Mouse (Mus musculus): ENCODE results near the gene Pde4d. TPM values are rescaled to one million over a fixed set of nuclear protein-coding genes. Genes with fewer than 3 reads are reported as not detected.

The Pde4d gene
- polyA plus RNA-seq, 1 experiment from 2014 or later: 12.4 TPM

GRCm38 (mm10) chr13:108448348-108448931, 1.3 kb upstream of the Pde4d start:
- H3K4me2 ChIP-seq (replicated peaks): no peak overlapping the region
- no peak overlapping the region for H3K27ac ChIP-seq
- no peak overlapping the region for H3K4me3 ChIP-seq
- 80% methylated on average over 11 of the region's 11 CpGs for WGBS
- ATAC-seq (ENCODE audit: low FRiP score, low read depth): no peak
- no peaks in the 10 kb centered on the region for H3K4me1 ChIP-seq
- no peaks in the 10 kb centered on the region for H3K36me3 ChIP-seq
- H3K27me3 ChIP-seq (replicated peaks): no peaks in the 10 kb centered on the region
- no peaks in the 10 kb centered on the region for H3K9me3 ChIP-seq
- H3K9ac ChIP-seq: no peak overlapping the region

- WGBS: 87% methylated on average over 2 of the region's 2 CpGs
Observed at GRCm38 (mm10) chr13:108451122-108451521, 1.4 kb downstream of the Pde4d start.

GRCm38 (mm10) chr13:108453064-108453919, 3.5 kb downstream of the Pde4d start:
- Histone ChIP-seq H3K27me3 (replicated peaks) (no peaks in the 10 kb centered on the region), H3K9me3 (no peaks in the 10 kb centered on the region), H3K9ac (no peak overlapping the region), H3K36me3 (no peaks in the 10 kb centered on the region), H3K4me2 (replicated peaks) (no peak overlapping the region), H3K4me3 (no peak overlapping the region), H3K4me1 (no peaks in the 10 kb centered on the region), H3K27ac (no peak overlapping the region)
- no peak for ATAC-seq (ENCODE audit: low FRiP score, low read depth)
- WGBS: 81% methylated on average over 6 of the region's 6 CpGs

More at GRCm38 (mm10) chr13:108451122-108451521, 1.4 kb downstream of the Pde4d start:
- Histone ChIP-seq H3K36me3 (no peaks in the 10 kb centered on the region), H3K4me2 (replicated peaks) (no peak overlapping the region), H3K4me3 (no peak overlapping the region), H3K9ac (no peak overlapping the region), H3K27ac (no peak overlapping the region), H3K9me3 (no peaks in the 10 kb centered on the region), H3K4me1 (no peaks in the 10 kb centered on the region), H3K27me3 (replicated peaks) (no peaks in the 10 kb centered on the region)
- ATAC-seq (ENCODE audit: low FRiP score, low read depth): no peak

GRCm38 (mm10) chr13:108462518-108462917, 12.8 kb downstream of the Pde4d start:
- no peak overlapping the region for H3K4me3 ChIP-seq
- no peaks in the 10 kb centered on the region for H3K27me3 ChIP-seq (replicated peaks)
- no peaks in the 10 kb centered on the region for H3K36me3 ChIP-seq
- H3K4me2 ChIP-seq (replicated peaks): no peak overlapping the region
- H3K9ac ChIP-seq: no peak overlapping the region
- ATAC-seq (ENCODE audit: low FRiP score, low read depth): no peak
- no peaks in the 10 kb centered on the region for H3K4me1 ChIP-seq
- 92% methylated on average over 5 of the region's 5 CpGs for WGBS
- H3K27ac ChIP-seq: no peak overlapping the region
- peaks cover 3% of the 10 kb centered on the region; the same call in 1 of the 2 replicates for H3K9me3 ChIP-seq

GRCm38 (mm10) chr13:108465755-108466154, 16.0 kb downstream of the Pde4d start:
- H3K4me2 ChIP-seq (replicated peaks): no peak overlapping the region
- no peaks in the 10 kb centered on the region for H3K9me3 ChIP-seq
- no peak overlapping the region for H3K4me3 ChIP-seq
- no peaks in the 10 kb centered on the region for H3K27me3 ChIP-seq (replicated peaks)
- H3K9ac ChIP-seq: no peak overlapping the region
- no peaks in the 10 kb centered on the region for H3K36me3 ChIP-seq
- no peak for ATAC-seq (ENCODE audit: low FRiP score, low read depth)
- no peak overlapping the region for H3K27ac ChIP-seq
- H3K4me1 ChIP-seq: no peaks in the 10 kb centered on the region

- Histone ChIP-seq H3K4me3 (no peak overlapping the region), H3K36me3 (no peaks in the 10 kb centered on the region), H3K27me3 (replicated peaks) (no peaks in the 10 kb centered on the region), H3K9ac (no peak overlapping the region), H3K4me2 (replicated peaks) (no peak overlapping the region), H3K4me1 (no peaks in the 10 kb centered on the region), H3K27ac (no peak overlapping the region), H3K9me3 (no peaks in the 10 kb centered on the region)
- 83% methylated on average over 1 of the region's 1 CpGs for WGBS
- no peak for ATAC-seq (ENCODE audit: low FRiP score, low read depth)
Observed at GRCm38 (mm10) chr13:108467046-108467445, 17.3 kb downstream of the Pde4d start.

- no peak for ATAC-seq (ENCODE audit: low FRiP score, low read depth)
- no peaks in the 10 kb centered on the region for H3K27me3 ChIP-seq (replicated peaks)
- H3K4me1 ChIP-seq: no peaks in the 10 kb centered on the region
- no peak overlapping the region for H3K4me3 ChIP-seq
- H3K9me3 ChIP-seq: no peaks in the 10 kb centered on the region
- no peak overlapping the region for H3K27ac ChIP-seq
- no peak overlapping the region for H3K9ac ChIP-seq
- 92% methylated on average over 3 of the region's 3 CpGs for whole genome bisulfite sequencing
- H3K4me2 ChIP-seq (replicated peaks): no peak overlapping the region
- no peaks in the 10 kb centered on the region for H3K36me3 ChIP-seq
Observed at GRCm38 (mm10) chr13:108480451-108480850, 30.7 kb downstream of the Pde4d start.

- no peak overlapping the region for H3K9ac ChIP-seq
- no peaks in the 10 kb centered on the region for H3K36me3 ChIP-seq
- no peak overlapping the region for H3K4me2 ChIP-seq (replicated peaks)
- H3K9me3 ChIP-seq: no peaks in the 10 kb centered on the region
- no peak overlapping the region for H3K4me3 ChIP-seq
- no peak for ATAC-seq (ENCODE audit: low FRiP score, low read depth)
- no peaks in the 10 kb centered on the region for H3K4me1 ChIP-seq
- no peaks in the 10 kb centered on the region for H3K27me3 ChIP-seq (replicated peaks)
- H3K27ac ChIP-seq: no peak overlapping the region
- 90% methylated on average over 6 of the region's 6 CpGs for WGBS
Observed at GRCm38 (mm10) chr13:108485036-108485435, 35.3 kb downstream of the Pde4d start.

GRCm38 (mm10) chr13:108487066-108487465, 37.3 kb downstream of the Pde4d start:
- Histone ChIP-seq H3K4me1 (no peaks in the 10 kb centered on the region), H3K27me3 (replicated peaks) (no peaks in the 10 kb centered on the region), H3K27ac (no peak overlapping the region), H3K9ac (no peak overlapping the region), H3K4me2 (replicated peaks) (no peak overlapping the region), H3K36me3 (no peaks in the 10 kb centered on the region), H3K4me3 (no peak overlapping the region), H3K9me3 (no peaks in the 10 kb centered on the region)
- no peak for ATAC-seq (ENCODE audit: low FRiP score, low read depth)
- 91% methylated on average over 3 of the region's 3 CpGs for WGBS

GRCm38 (mm10) chr13:108489825-108490224, 40.1 kb downstream of the Pde4d start:
- H3K9me3 ChIP-seq: no peaks in the 10 kb centered on the region
- H3K27ac ChIP-seq: no peak overlapping the region
- H3K4me2 ChIP-seq (replicated peaks): no peak overlapping the region
- no peaks in the 10 kb centered on the region for H3K36me3 ChIP-seq
- no peak for ATAC-seq (ENCODE audit: low FRiP score, low read depth)
- H3K27me3 ChIP-seq (replicated peaks): no peaks in the 10 kb centered on the region
- no peaks in the 10 kb centered on the region for H3K4me1 ChIP-seq
- no peak overlapping the region for H3K4me3 ChIP-seq
- no peak overlapping the region for H3K9ac ChIP-seq

- Histone ChIP-seq H3K36me3 (no peaks in the 10 kb centered on the region), H3K27me3 (replicated peaks) (no peaks in the 10 kb centered on the region), H3K9ac (no peak overlapping the region), H3K9me3 (no peaks in the 10 kb centered on the region), H3K27ac (no peak overlapping the region), H3K4me1 (no peaks in the 10 kb centered on the region), H3K4me2 (replicated peaks) (no peak overlapping the region), H3K4me3 (no peak overlapping the region)
- WGBS: 88% methylated on average over 2 of the region's 2 CpGs
- ATAC-seq (ENCODE audit: low FRiP score, low read depth): no peak
Observed at GRCm38 (mm10) chr13:108490872-108491271, 41.1 kb downstream of the Pde4d start.

- H3K36me3 ChIP-seq: no peaks in the 10 kb centered on the region
- H3K4me2 ChIP-seq (replicated peaks): no peak overlapping the region
- H3K4me3 ChIP-seq: no peak overlapping the region
- H3K9ac ChIP-seq: no peak overlapping the region
- H3K9me3 ChIP-seq: no peaks in the 10 kb centered on the region
- H3K27ac ChIP-seq: no peak overlapping the region
- ATAC-seq (ENCODE audit: low FRiP score, low read depth): no peak
- H3K27me3 ChIP-seq (replicated peaks): no peaks in the 10 kb centered on the region
- H3K4me1 ChIP-seq: no peaks in the 10 kb centered on the region
Observed at GRCm38 (mm10) chr13:108492886-108493285, 43.1 kb downstream of the Pde4d start.

- Histone ChIP-seq H3K9ac (no peak overlapping the region), H3K27me3 (replicated peaks) (no peaks in the 10 kb centered on the region), H3K36me3 (no peaks in the 10 kb centered on the region), H3K4me1 (0 out of 2 replicates have a peak, but pooled peaks cover 3% of the 10 kb centered on the region), H3K4me2 (replicated peaks) (no peak overlapping the region), H3K9me3 (no peaks in the 10 kb centered on the region), H3K27ac (no peak overlapping the region), H3K4me3 (no peak overlapping the region)
- 80% methylated on average over 2 of the region's 2 CpGs for WGBS
- no peak for ATAC-seq (ENCODE audit: low FRiP score, low read depth)
Observed at GRCm38 (mm10) chr13:108494365-108494764, 44.6 kb downstream of the Pde4d start.
